Mouse (Mus musculus): ENCODE measurements around the gene Snu13.

GRCm38 (mm10) chr15:82015392-82016100 lies 31.9 kb downstream of the Snu13 start:
- TF ChIP-seq POLR2A (IDR thresholded peaks at IDR 0.05; ENCODE audit: insufficient read depth, low read length) (no peak), CTCF (IDR thresholded peaks at IDR 0.05; ENCODE audit: low read depth, low read length) (no peak)
